Mouse (Mus musculus) frontal cortex, postnatal 10 days (tissue): ENCODE data around the gene Arhgap27.

Experiments used
- DNase-seq, 2 experiments: peaks; one replicate each; pipeline ENCODE4 v3.0.0; 2022; ENCODE audit warnings: low spot score in 2 of 2, mixed read lengths in 1 of 2

The Arhgap27 gene

GRCm38 (mm10) chr11:103356938-103357670, 6.4 kb downstream of the Arhgap27 start:
- no peak for DNase-seq

DNA sequence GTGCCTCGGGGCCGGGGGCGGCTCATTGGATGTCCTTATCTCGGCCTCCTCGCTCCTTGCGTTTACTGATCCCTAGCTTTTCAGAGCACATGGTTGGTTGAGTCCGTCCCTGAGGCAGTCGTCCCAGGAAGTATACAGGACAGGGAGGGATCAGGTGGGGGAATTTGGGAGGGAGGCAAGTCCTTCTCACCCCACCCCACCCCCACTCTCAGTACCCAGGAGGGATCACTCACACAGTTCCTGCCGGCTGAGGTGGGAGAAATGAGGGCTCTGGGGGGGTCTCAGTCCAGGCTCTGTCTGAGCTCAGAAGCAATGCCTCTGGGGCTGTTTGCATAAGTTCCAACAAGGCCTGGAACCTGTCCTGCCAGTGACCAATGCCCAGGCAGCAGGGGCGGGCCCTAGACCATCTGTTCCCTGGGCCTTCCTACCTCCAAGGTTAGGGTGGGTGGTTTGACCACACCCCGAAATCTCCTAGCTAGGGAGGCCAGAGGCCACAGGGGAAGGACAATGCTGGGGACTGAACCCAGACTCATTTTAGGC, 7.4 kb downstream of the Arhgap27 start:
- no peak for DNase-seq

DNA sequence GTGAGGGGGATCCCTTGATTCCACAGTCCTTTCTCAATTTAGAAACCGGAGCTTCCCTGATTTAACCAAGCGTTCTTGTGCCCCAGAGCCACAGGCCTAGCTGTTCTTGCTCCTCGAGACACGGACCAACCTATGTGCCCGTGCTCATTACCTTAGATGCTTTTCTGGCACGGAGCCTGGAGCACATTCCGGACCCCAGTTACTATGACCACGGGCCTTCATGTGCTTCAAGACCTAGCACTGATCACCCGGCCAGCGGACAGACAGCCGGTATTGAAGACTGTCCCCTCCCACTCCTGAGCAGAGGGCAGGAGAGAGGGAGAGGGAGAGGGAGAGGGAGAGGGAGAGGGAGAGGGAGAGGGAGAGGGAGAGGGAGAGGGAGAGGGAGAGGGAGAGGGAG, 8.2 kb downstream of the Arhgap27 start:
- DNase-seq, result no peak

- DNase-seq, result no peak
Observed at GRCm38 (mm10) chr11:103354033-103354432, 9.5 kb downstream of the Arhgap27 start.

DNA sequence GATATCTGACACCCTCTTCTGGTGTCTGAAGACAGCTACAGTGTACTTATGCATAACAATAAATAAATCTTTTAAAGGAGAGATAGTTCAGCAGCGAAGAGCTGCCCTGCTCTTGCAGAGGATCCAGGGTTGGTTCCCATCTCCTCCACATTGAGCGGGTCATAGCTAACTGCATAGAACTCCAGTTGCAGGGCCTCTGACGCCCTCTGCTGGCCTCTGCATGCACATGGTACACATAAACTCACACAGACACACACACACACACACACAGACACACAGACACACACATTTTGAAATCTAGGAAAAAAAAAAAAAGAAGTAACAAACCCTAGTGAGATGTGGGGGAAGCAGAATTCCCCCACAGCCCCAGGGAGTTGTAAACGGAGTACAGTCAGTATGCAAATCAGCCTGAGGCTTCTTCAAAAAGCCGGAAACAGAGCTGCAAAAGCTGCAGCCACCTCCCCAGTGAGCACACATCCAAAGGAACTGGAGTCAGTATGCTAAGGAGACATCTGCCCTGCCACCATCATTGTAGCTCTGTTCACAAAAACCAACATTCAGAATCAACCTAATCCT, 11.2 kb downstream of the Arhgap27 start:
- no peak for DNase-seq

GRCm38 (mm10) chr11:103350711-103351315, 12.7 kb downstream of the Arhgap27 start:
- no peak for DNase-seq

GRCm38 (mm10) chr11:103349699-103350098, 13.8 kb downstream of the Arhgap27 start:
- no peak for DNase-seq

GRCm38 (mm10) chr11:103346657-103347056, 16.8 kb downstream of the Arhgap27 start:
- no peak for DNase-seq

- DNase-seq, result no peak
Observed at GRCm38 (mm10) chr11:103346236-103346635, 17.3 kb downstream of the Arhgap27 start.

DNA sequence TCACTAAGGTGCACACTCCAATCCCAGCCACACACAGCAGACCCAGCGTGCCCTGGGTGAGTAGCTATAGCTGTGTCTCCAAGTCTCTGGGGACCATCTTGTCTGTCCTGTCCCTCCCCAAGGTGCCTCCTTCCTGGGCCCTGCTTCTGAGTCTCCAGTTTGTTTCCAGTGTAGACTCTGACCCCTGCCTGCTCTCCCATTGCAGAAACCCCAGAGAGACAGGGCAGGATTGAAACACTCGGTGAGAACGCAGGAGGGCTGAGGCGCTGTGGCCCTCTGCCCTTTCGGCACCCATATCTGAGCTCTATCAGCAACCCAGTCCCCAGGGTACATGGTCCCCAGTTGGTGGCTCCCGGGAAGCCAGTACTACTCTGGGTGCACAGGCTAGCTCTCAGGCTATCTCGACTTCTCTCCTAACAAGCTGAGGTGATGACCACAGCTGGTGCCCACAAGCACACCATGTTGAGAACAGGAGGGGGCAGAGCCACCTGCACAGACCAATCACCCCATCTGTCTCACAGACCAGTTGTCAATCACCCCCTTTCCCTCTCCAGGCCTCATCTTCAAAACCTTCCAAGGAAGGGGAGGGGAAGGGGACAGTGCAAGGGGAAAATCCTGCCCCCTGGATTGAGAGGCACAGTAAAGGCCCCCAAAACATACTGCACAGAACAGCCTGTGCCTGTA, 17.9 kb downstream of the Arhgap27 start:
- DNase-seq, result no peak

- no peak for DNase-seq
Observed at GRCm38 (mm10) chr11:103344494-103345332, 18.8 kb downstream of the Arhgap27 start.

- no peak for DNase-seq
Observed at GRCm38 (mm10) chr11:103343881-103344280, 19.6 kb downstream of the Arhgap27 start.

- no peak for DNase-seq
Observed at GRCm38 (mm10) chr11:103343063-103343462, 20.4 kb downstream of the Arhgap27 start.

GRCm38 (mm10) chr11:103340677-103341076, 22.8 kb downstream of the Arhgap27 start:
- DNase-seq, result no peak

GRCm38 (mm10) chr11:103340130-103340529, 23.4 kb downstream of the Arhgap27 start:
- DNase-seq, result no peak

DNA sequence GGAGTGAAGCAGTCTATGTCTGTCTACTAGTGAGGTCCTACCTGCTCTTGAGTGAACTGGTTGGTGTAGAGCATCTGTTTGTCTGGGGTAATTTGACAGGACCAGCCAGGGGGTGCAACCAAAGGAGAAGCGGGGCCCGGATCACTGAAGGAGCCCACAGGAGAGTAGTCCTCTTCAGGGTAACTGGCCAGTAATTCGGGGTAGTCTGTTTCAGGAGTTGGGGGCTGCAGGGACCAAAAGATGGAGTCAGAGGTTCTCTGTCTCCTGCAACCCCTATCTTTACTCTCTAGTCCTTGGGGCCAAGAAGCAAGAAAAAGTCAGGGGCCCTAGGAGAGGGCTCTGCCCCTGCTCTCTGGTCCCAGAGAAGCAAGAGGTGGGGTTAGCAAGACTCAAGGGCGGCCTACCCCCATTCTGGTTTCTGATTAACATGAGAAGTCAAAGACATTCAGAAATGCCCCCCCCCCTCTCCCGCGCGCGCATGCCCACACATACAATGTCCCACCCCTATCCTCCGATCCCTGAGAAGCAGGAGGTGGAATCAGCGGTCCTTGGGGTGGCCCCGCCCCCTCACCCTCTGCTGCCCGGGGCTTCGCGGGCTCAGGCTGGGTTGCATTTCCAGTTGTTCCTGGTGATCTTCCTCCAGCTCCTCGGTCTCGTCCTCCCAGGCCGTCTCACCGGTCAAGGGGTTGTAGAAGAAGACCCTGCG, 23.9 kb downstream of the Arhgap27 start:
- DNase-seq, result no peak

DNA sequence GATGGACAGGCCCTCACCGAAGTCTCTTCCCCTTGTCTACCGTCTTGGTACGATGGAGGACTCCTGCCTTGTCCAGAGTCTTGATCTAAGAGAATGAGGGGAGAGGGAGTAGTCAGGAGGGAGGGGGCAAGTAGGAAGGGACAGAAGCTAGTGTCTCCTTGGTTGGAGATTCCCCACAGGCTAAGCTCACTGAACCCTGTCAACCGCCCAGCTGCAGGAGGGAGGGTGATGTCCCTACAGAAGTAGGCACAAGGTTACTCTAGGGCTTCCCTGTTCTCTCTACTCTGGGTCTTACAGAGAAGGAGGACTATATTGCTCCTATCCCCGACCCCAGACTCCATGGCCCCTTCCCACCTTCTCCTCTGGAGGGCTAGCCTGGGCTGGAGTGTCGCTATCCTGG, 24.8 kb downstream of the Arhgap27 start:
- DNase-seq, result no peak

GRCm38 (mm10) chr11:103338119-103338518, 25.4 kb downstream of the Arhgap27 start:
- no peak for DNase-seq

DNA sequence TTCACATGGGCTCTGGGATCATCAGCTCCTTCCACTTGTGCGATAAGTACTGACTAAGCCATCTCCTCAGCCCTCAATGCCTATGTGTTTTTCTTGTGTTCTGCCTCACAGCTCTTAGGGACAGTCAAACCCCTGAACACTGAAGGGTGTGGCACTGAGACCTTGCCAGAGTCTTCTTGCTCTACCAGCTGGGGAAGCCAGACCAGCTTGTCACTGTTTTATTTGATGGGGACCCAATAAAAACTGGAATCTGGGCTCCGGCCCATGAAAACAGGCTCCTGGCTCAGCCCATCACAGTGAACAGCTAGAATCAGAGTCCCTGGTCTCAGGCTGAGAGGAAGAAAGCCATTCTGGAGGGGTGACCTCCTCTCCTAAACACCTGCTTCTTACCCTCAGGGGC, 26.3 kb downstream of the Arhgap27 start:
- DNase-seq, result no peak

DNA sequence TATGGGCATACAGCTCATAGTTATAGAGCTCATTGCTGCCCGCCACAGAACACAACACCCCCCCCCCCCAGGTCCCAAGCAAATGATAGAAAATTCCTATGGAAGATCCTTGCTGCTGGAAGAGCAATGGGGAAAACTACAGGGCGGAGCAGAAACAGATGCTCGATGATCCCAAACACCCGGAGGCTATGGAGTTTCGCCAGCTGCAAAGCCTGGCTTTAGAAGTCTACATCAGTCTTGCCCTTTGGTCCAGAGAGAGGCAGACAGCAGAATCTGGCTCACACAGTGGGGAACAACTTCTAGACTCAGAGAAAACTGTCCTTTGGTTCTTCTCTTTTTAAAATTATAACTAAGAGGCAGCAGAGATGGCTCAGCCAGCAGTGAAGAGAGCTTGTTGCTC, 27.9 kb downstream of the Arhgap27 start:
- DNase-seq, result no peak

DNA sequence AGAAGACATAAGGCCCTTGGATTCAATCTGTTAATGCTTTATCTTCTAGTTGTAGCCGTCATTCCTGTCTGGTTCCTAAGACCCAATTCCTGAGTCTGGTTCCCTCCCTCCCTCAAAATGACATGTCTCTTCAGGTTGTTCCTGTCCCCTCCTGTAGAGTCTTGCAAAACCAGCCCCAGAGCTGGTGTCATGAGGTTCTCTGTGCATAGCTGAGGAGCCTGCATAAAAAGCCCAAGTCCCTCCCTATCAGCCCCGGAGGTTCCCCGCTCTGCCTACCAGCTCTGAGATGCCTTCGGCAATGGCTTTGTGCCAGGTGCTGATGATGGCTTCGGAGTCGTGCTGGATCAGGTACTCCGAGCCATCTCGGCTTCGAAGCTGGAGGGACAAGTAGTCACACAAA, 28.6 kb downstream of the Arhgap27 start:
- DNase-seq, result no peak
